Mouse (Mus musculus): ENCODE data around the gene Lsamp. TPM values are rescaled to one million over a fixed set of nuclear protein-coding genes. Genes with fewer than 3 reads are reported as not detected.

Lsamp gene
- polyA plus RNA-seq, 1 experiment from 2014 or later: 1.3 TPM

- no peak overlapping the region for H3K4me3 ChIP-seq (ENCODE audit: low read depth, low read length)
- no peak overlapping the region for H3K27ac ChIP-seq (ENCODE audit: low read depth, low read length)
- no peaks in the 10 kb centered on the region for H3K4me1 ChIP-seq (replicated peaks; ENCODE audit: control insufficient read depth, insufficient read depth, low read length)
- no peak for ATAC-seq (replicated peaks; ENCODE audit: low FRiP score)
- no peaks in the 10 kb centered on the region for H3K27me3 ChIP-seq (replicated peaks; ENCODE audit: control insufficient read depth, insufficient read depth, low read length)
- H3K4me2 ChIP-seq: no peak overlapping the region
- H3K9me3 ChIP-seq (ENCODE audit: control insufficient read depth, low read length): no peaks in the 10 kb centered on the region
- no peak for DNase-seq (ENCODE audit: low spot score)
- WGBS: 81% methylated on average over 9 of the region's 9 CpGs
- no peaks in the 10 kb centered on the region for H3K36me3 ChIP-seq (ENCODE audit: control insufficient read depth, insufficient read depth, low read length)
- no peak overlapping the region for H3K9ac ChIP-seq (ENCODE audit: low read depth, low read length)
Observed at GRCm38 (mm10) chr16:41728900-41729585, 1744.9 kb downstream of the Lsamp start.

GRCm38 (mm10) chr16:41729911-41730310 lies 1745.8 kb downstream of the Lsamp start:
- no peak for ATAC-seq (replicated peaks; ENCODE audit: low FRiP score)

GRCm38 (mm10) chr16:41745037-41745436 lies 1760.9 kb downstream of the Lsamp start:
- no peak overlapping the region for H3K4me2 ChIP-seq
- H3K27ac ChIP-seq (ENCODE audit: low read depth, low read length): no peak overlapping the region
- no peak for ATAC-seq (replicated peaks; ENCODE audit: low FRiP score)
- H3K9me3 ChIP-seq (ENCODE audit: control insufficient read depth, low read length): no peaks in the 10 kb centered on the region
- H3K4me3 ChIP-seq (ENCODE audit: low read depth, low read length): no peak overlapping the region
- no peaks in the 10 kb centered on the region for H3K27me3 ChIP-seq (replicated peaks; ENCODE audit: control insufficient read depth, insufficient read depth, low read length)
- DNase-seq (ENCODE audit: low spot score): no peak
- no peak overlapping the region for H3K9ac ChIP-seq (ENCODE audit: low read depth, low read length)
- no peaks in the 10 kb centered on the region for H3K36me3 ChIP-seq (ENCODE audit: control insufficient read depth, insufficient read depth, low read length)
- H3K4me1 ChIP-seq (replicated peaks; ENCODE audit: control insufficient read depth, insufficient read depth, low read length): no peaks in the 10 kb centered on the region
- 66% methylated on average over 4 of the region's 4 CpGs for WGBS

More at GRCm38 (mm10) chr16:41729911-41730310, 1745.8 kb downstream of the Lsamp start:
- 74% methylated on average over 1 of the region's 1 CpGs for WGBS
- DNase-seq (ENCODE audit: low spot score): no peak
- H3K36me3 ChIP-seq (ENCODE audit: control insufficient read depth, insufficient read depth, low read length): no peaks in the 10 kb centered on the region
- H3K4me2 ChIP-seq: no peak overlapping the region
- H3K27me3 ChIP-seq (replicated peaks; ENCODE audit: control insufficient read depth, insufficient read depth, low read length): no peaks in the 10 kb centered on the region
- H3K4me3 ChIP-seq (ENCODE audit: low read depth, low read length): no peak overlapping the region
- H3K4me1 ChIP-seq (replicated peaks; ENCODE audit: control insufficient read depth, insufficient read depth, low read length): no peaks in the 10 kb centered on the region
- no peaks in the 10 kb centered on the region for H3K9me3 ChIP-seq (ENCODE audit: control insufficient read depth, low read length)
- H3K27ac ChIP-seq (ENCODE audit: low read depth, low read length): no peak overlapping the region
- H3K9ac ChIP-seq (ENCODE audit: low read depth, low read length): no peak overlapping the region

- Histone ChIP-seq H3K4me3 (ENCODE audit: low read depth, low read length) (no peak overlapping the region), H3K27me3 (replicated peaks; ENCODE audit: control insufficient read depth, insufficient read depth, low read length) (no peaks in the 10 kb centered on the region), H3K4me1 (replicated peaks; ENCODE audit: control insufficient read depth, insufficient read depth, low read length) (no peaks in the 10 kb centered on the region), H3K4me2 (no peak overlapping the region), H3K36me3 (ENCODE audit: control insufficient read depth, insufficient read depth, low read length) (no peaks in the 10 kb centered on the region), H3K9me3 (ENCODE audit: control insufficient read depth, low read length) (no peaks in the 10 kb centered on the region), H3K27ac (ENCODE audit: low read depth, low read length) (no peak overlapping the region), H3K9ac (ENCODE audit: low read depth, low read length) (no peak overlapping the region)
- DNase-seq (ENCODE audit: low spot score) (no peak), ATAC-seq (replicated peaks; ENCODE audit: low FRiP score) (no peak)
- 83% methylated on average over 11 of the region's 11 CpGs for WGBS
Observed at GRCm38 (mm10) chr16:41746235-41746911, 1762.2 kb downstream of the Lsamp start.

- Histone ChIP-seq H3K27me3 (replicated peaks; ENCODE audit: control insufficient read depth, insufficient read depth, low read length) (no peaks in the 10 kb centered on the region), H3K9me3 (ENCODE audit: control insufficient read depth, low read length) (no peaks in the 10 kb centered on the region), H3K4me2 (no peak overlapping the region), H3K4me1 (replicated peaks; ENCODE audit: control insufficient read depth, insufficient read depth, low read length) (no peaks in the 10 kb centered on the region), H3K27ac (ENCODE audit: low read depth, low read length) (no peak overlapping the region), H3K9ac (ENCODE audit: low read depth, low read length) (no peak overlapping the region), H3K4me3 (ENCODE audit: low read depth, low read length) (no peak overlapping the region), H3K36me3 (ENCODE audit: control insufficient read depth, insufficient read depth, low read length) (no peaks in the 10 kb centered on the region)
- 89% methylated on average over 2 of the region's 2 CpGs for WGBS
- ATAC-seq (replicated peaks; ENCODE audit: low FRiP score) (no peak), DNase-seq (ENCODE audit: low spot score) (no peak)
Observed at GRCm38 (mm10) chr16:41747874-41748273, 1763.7 kb downstream of the Lsamp start.

GRCm38 (mm10) chr16:41748759-41749158 lies 1764.6 kb downstream of the Lsamp start:
- no peak for DNase-seq (ENCODE audit: low spot score)
- H3K27me3 ChIP-seq (replicated peaks; ENCODE audit: control insufficient read depth, insufficient read depth, low read length): no peaks in the 10 kb centered on the region

GRCm38 (mm10) chr16:41764285-41764684 lies 1780.1 kb downstream of the Lsamp start:
- DNase-seq (ENCODE audit: low spot score) (no peak), ATAC-seq (replicated peaks; ENCODE audit: low FRiP score) (no peak)
- H3K27me3 ChIP-seq (replicated peaks; ENCODE audit: control insufficient read depth, insufficient read depth, low read length): no peaks in the 10 kb centered on the region
- no peaks in the 10 kb centered on the region for H3K36me3 ChIP-seq (ENCODE audit: control insufficient read depth, insufficient read depth, low read length)
- no peak overlapping the region for H3K9ac ChIP-seq (ENCODE audit: low read depth, low read length)
- H3K27ac ChIP-seq (ENCODE audit: low read depth, low read length): no peak overlapping the region
- no peak overlapping the region for H3K4me3 ChIP-seq (ENCODE audit: low read depth, low read length)
- no peaks in the 10 kb centered on the region for H3K9me3 ChIP-seq (ENCODE audit: control insufficient read depth, low read length)
- WGBS: 75% methylated on average over 6 of the region's 6 CpGs
- H3K4me2 ChIP-seq: no peak overlapping the region
- H3K4me1 ChIP-seq (replicated peaks; ENCODE audit: control insufficient read depth, insufficient read depth, low read length): no peaks in the 10 kb centered on the region

More at GRCm38 (mm10) chr16:41748759-41749158, 1764.6 kb downstream of the Lsamp start:
- Histone ChIP-seq H3K9ac (ENCODE audit: low read depth, low read length) (no peak overlapping the region), H3K4me3 (ENCODE audit: low read depth, low read length) (no peak overlapping the region), H3K4me2 (no peak overlapping the region), H3K27ac (ENCODE audit: low read depth, low read length) (no peak overlapping the region), H3K36me3 (ENCODE audit: control insufficient read depth, insufficient read depth, low read length) (no peaks in the 10 kb centered on the region), H3K4me1 (replicated peaks; ENCODE audit: control insufficient read depth, insufficient read depth, low read length) (no peaks in the 10 kb centered on the region), H3K9me3 (ENCODE audit: control insufficient read depth, low read length) (no peaks in the 10 kb centered on the region)
- WGBS: 84% methylated on average over 2 of the region's 2 CpGs
- no peak for ATAC-seq (replicated peaks; ENCODE audit: low FRiP score)

GRCm38 (mm10) chr16:41771427-41772125 lies 1787.4 kb downstream of the Lsamp start:
- H3K36me3 ChIP-seq (ENCODE audit: control insufficient read depth, insufficient read depth, low read length): no peaks in the 10 kb centered on the region
- 63% methylated on average over 4 of the region's 4 CpGs for WGBS
- no peaks in the 10 kb centered on the region for H3K4me1 ChIP-seq (replicated peaks; ENCODE audit: control insufficient read depth, insufficient read depth, low read length)
- no peaks in the 10 kb centered on the region for H3K9me3 ChIP-seq (ENCODE audit: control insufficient read depth, low read length)
- no peak overlapping the region for H3K4me2 ChIP-seq
- H3K27ac ChIP-seq (ENCODE audit: low read depth, low read length): no peak overlapping the region
- ATAC-seq (replicated peaks; ENCODE audit: low FRiP score) (no peak), DNase-seq (ENCODE audit: low spot score) (no peak)
- H3K9ac ChIP-seq (ENCODE audit: low read depth, low read length): no peak overlapping the region
- H3K27me3 ChIP-seq (replicated peaks; ENCODE audit: control insufficient read depth, insufficient read depth, low read length): no peaks in the 10 kb centered on the region
- H3K4me3 ChIP-seq (ENCODE audit: low read depth, low read length): no peak overlapping the region
